Mouse (Mus musculus) right cerebral cortex, adult 2 months (tissue): ENCODE results near the gene A930033H14Rik.

Experiments used
- DNase-seq, 2 experiments: peaks; one replicate each; pipeline ENCODE4 v3.0.0; 2021 to 2022; ENCODE audit warnings: low spot score in 2 of 2

Gene A930033H14Rik

DNA sequence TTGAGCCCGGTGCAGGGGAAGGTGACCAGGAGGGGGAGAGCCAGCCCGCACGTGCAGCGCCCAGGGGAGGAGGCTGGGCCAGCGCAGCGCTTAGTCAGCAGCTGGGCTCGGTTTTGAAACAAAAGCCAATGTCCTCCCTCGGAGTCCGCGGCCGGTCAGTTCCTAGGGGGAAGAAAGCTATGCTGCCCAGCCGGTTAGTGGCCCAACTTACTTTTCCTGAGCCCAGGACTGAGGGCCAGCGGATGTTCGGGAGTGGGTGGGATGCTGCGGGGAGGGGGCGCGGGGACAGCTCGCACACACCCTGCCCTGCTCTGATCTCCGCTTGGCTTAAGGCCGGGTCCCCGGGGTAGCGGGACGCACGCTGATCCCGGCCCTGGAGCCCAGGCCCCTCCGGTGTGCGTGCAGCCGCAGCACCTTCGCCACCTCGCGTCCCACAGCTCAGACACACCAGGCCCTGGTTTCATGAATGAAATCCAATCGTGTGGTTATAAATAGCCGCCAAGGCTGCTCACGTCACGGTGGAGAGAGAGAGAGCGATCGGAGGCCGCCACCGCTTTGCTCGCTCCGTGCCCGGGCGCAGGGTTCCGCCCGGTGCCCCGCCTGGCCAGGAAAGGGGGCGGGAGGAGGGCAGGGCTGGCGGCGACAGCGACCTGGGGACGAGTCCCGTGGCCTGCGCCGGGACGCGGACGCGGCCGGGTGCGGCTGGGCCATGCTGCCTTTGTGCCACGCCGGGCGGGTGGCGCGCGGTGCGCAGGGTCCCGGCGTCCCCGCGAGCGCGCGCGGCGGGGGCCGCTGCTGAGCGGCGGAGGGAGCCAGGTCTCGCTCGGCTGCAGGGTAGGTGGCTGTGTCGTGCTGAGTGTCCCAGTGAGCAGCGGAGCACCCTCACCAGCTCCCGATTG lies at the start of gene A930033H14Rik:
TSS of gene A930033H14Rik (minus strand) at position 557 of the 899 bp plus-strand sequence.
- DNase-seq: peak; percentile 74 to 79

DNA sequence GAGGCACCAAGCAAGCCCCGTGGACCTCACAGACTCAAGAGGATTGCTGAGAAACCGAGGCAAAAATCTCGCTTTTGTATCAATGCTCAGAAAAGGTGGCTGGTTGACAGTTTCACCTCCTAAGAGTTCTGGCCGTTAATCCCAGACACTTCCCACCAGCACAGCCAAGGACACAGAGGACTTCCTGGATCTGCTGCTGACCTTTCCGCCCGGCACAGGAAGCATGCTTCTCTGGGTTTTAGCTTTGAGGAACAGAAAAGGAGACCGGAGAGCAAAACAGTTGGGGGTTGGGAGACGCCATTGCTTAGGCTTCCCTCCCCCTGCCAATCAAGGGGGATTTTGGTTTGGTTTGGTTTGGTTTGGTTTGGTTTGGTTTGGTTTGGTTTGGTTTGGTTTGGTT lies 47.0 kb upstream of the A930033H14Rik start:
- no peak for DNase-seq

DNA sequence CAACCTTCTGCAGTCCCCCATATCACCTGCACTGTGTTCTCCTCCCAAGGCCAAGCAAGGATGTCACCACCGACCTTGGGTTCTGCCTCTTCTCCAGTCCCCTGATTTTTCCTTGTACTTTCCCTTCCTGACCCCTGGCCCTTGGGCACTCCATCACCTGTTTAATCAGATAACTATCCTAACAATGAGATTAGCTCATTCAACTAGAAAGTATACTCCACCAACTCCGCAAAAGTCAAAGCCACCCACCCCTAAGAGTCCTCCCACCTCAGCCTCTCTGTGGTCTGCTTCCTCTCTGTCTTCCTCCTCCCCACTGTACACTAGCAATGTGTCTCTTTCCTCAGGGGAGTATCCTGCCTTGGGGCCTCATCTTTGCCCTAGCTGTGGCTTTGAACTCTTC lies 46.3 kb upstream of the A930033H14Rik start:
- DNase-seq: no peak

DNA sequence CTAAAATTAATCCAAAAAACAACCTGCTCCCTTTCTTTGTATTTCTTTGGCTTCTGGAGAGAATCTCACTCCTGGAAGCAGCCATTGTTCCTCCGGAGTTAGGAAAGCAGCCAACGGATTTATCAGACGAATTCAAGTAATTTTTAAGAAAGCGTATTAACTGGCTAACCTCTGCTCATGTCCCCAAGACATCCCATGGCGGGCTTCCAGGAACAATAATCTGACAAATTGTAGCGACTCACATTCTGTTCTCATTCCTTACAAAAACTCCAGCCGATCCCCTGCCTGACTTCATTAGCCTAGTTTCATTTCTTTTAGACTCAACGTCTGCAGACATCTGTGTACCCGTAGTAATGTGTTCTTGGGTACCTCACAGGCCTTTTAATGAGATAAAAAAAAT lies 45.7 kb upstream of the A930033H14Rik start:
- no peak for DNase-seq

DNA sequence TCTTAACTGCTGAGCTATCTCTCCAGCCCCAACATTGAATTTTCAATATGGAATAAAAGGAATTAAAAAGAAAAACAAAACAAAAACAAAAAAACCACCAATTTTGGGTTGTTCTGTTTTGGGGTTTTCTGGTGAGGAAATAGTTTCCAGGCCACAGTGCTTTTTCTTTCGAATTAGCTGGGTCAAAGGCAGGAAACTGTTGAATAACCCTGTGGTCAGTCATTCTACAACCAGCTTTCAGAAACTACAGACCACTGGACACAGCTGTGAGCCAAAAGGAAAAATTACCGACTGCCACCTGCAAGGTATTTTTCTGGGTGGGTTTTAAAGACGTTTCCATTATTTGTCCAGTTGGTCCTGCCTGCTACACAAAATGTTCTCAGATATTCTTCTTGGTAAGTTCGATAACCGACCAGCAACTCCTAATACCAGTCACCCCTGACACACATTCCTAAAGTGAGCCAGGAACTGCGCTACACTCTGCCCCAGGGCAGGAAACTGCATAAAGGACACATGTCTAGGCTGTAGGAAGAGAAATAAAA lies 44.8 kb upstream of the A930033H14Rik start:
- no peak for DNase-seq

DNA sequence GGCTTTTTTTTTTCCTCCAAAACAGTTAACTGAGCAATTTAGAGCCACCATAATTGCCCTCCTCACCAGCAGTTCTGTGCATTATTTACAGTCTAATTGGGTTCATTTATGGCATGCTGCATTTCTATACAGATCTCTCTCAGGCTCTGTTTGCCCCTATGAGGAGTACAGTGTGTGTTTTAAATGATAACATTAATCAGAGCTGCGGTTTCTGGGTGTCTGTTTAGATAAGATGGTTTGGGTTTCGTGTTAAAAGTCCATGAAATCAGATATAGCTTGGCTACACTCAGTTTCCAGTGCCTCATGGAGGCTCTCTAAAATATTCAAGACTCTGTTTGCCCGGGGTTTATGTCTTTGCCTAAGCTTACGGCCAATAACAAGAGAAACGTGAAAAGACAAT lies 42.7 kb upstream of the A930033H14Rik start:
- no peak for DNase-seq

DNA sequence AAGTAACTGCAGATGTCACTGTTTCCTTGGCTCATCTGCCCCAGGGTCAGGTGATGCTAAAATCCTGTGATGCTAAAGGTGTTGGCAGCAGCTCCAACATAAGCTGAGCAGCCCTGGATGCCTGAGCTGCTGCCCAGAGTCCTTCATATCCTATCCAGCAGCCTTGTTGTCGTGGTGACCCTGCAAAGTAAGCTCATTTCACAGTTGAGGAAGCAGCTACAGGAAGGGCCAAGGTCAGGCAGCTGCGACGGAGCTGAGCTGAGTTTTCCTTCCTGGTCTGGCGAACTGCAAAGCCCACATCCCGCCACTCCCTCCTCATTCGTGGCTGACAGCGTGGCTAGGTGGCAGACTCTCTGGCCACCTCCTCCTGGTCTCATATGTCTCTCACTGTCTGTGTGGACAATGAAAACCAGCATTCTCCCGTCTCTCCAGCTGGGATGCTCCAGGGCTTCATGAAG lies 41.5 kb upstream of the A930033H14Rik start:
- no peak for DNase-seq

DNA sequence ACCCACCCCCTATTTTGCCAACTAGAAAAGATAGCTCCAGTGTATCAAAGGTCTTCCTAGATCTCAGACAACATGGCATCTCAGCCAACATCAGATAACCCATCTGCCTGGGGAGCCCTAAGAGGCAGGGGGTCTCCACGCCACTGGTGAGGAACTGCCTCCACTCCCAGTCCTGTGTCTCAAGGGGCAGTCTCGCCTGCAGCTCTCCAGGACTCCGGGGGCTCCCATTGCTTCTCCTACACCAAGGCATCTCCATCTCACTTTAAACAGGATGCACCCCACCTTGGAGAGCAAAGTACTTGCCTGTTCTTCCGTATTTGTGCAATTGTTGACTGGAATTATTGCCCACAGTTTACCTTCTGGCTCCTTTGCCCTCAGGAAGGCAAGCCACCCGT lies 40.8 kb upstream of the A930033H14Rik start:
- no peak for DNase-seq

DNA sequence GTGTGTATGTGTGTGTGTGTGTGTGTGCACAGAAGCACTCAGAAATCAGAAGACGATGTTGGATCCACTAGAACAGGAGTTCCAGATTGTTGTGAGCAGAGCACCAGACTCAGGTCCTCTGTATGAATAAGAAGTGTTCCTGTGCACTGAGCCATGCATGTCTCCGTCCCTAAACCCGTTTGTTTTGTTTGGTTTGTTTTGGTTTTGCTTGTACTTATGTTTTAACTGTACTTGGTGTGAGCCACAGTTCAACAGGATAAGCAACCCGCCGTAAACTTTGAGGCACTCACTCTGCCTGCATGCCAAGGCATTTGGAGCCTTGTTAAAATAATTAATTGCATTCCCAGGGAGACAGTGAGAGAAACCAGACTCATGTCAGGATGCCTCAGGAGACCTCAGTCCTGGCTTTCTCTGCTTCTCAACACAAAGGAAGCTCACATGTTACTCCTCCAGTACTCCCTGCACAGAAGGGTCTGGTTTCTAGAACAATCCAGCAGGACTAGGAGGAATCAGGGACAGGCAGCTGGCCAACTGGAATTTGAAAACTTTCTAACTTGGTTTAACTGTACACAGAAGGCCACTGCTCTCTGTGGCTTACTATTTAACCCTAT lies 40.3 kb upstream of the A930033H14Rik start:
- no peak for DNase-seq

DNA sequence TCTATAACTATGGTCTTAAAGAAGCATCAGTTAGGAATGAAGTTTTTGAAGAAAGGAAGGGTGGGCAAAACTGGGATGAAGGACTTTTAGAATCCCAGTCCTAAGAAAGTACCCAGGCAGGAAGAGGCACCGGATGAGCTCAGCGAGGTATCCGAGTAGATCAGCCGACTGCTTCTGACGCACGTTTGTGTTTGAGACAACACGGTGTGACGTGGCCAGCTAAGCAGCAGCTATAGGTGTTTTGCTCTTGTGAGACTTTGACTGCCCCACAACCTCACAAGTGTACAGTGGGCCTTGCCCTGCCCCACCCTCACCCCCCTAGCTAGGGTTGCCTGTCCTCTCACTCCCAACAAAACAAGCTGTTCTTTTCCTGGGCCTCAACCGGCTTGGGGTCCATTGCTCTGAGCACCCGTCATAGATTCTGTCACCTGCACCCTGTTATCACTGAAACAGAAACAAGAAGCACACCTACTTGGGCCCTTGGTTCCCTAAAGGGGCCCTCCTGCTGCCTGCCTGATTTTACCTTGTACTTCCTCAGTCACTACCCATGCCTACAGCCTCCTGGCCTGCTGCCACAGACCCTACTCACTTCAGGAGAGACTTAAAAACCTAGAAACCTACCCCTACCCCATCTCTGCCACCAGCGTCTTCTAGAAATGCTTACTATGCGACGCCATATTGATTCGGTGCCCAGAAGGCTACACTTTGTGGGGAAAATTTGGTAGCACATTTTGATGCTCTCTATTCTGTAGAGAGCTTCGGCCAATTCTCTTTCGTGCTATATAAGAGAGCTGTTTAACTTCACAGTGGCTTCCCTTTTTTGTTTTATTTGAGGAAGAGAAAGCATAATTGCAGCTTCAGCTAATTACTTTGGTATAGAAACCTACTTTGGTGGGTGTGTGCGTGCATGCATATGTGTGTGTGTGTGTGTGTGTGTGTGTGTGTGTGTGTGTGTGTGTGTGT lies 39.5 kb upstream of the A930033H14Rik start:
- no peak for DNase-seq

DNA sequence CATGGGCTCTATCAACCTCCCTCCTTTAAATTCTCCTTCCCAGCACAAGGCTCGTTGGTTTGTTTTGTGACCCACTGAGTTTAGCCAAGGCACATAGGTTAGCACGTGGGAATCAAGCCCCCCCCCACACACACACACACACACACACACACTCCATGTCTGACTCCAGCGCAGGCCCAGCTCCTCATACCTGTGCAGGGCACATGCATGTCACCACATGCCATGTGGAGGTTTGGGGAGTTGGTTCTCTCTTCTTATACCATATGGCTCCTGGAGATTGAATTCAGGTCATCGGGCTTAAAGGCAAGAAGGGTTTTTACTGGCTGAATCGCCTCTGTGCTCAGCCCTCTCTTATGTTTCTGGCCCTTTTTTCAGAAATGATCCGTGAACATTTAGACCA lies 38.4 kb upstream of the A930033H14Rik start:
- no peak for DNase-seq

DNA sequence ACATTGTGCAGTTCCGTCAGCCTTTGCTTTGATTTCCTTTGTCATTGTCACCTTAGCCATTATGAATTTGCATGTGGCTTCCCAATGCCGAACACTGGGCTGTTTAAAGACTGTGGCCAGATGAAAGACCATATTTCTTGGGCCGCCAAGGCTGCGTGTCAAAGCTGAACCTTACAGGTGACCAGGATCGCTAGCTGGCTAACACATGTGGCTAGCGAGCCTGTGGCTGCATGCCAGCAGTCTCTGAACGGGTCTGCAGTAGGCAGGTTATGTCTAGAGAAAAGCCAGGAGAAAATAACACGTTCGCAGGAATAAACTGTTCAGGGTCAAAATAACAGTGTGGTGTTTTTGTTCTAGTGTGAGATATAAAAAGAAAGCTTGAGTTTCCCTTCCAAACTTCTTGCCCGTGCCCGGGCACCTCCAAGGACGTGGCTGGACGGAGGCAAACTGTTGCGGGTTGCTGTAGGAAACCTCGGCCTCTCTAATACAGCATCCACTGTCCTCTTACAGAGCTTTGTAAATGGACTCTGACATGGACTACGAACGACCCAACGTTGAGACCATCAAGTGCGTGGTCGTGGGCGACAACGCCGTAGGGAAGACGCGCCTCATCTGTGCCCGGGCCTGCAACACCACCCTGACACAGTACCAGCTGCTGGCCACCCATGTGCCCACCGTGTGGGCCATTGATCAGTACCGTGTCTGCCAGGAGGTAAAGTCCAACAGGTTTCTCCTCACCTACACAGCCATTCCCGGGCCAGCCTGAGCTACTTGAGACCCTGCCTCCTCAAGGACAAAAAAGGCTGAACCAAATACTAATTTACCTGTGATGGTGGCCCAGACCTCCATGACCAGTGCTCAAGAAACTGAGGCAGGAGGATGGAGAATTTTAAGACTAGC lies 35.6 kb upstream of the A930033H14Rik start:
- DNase-seq: no peak

DNA sequence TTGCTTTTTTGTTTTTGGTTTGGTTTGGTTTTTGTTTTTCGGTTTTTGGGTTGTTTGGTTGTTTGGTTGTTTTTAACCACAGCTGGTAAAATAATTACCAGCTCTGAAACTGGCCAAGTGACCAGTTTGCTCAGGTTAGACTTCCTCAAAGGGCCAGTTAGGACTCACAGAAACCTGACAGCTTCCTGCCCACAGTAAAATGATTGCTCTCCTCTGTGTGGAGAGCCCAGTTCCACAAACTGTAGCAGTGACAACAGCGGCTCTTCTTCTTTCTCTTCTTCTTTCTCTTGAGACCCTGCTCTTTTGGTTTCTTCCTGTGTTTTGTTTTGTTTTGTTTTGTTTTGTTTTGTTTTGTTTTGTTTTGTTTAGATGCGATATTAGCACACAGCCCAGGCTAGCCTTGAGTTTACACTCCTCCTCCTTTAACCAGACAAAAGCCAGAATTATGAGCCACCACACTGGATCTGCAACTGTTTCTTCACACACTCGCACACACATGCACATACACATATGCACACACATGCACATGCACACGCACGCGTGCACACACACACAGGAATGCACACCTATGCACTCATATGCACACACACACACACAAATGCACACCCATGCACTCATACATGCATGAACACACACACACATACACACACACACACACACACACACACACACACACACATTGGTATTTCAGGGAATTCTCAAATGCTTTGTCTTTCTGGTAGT lies 34.6 kb upstream of the A930033H14Rik start:
- no peak for DNase-seq

DNA sequence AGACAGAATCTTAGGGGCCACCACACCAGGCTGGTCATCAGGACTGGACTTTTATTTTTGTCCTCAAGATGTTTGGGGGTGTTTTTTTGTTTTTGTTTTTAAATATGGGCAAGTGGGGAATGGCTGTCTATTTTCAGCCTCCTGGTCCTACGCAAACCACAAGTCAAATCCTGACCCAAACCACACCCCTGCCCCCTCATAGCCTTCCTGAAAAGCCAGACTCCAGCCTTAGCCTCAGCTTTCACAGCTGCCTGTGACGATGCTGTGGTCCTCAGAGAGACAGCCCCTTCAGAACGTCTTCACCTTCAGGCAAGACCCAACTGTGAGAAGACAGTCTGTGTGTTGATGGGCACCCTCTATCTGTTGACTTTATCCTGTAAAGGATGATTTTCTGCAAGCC lies 33.9 kb upstream of the A930033H14Rik start:
- no peak for DNase-seq

DNA sequence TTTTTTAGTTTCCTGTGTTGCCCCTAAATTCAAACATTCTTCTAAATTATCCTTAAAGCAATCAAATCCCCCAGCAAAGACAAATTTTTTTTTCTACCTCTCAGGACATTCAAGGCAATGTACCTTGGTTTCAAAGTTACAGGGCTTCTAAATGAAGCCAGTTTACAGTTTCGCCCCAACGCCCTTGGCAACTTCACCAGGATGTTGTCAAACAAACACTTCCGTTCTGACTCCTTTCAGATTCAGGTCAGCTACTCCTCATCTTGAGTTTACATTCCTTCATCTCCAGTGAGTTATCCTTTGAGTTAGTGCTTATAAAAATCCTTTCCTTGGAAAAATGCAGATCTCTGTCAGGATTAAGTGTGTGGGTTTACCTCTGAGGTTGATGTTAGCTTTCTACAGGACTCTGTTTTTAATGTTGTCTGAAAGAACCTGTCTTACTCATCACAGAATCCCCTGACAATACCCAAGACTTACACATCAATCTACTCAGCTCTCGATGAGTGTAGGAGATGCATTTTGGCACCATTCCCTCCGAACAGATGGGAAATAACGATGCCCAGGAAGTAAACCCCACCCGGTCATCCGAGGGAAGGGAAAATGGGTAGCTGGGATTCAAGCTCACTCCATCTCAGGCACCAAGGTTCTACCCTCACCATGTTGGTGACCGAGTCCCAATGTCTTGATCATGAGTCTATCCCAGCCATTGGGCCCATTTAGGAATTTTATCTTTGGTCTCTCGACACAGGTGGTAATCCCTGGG lies 33.2 kb upstream of the A930033H14Rik start:
- no peak for DNase-seq

DNA sequence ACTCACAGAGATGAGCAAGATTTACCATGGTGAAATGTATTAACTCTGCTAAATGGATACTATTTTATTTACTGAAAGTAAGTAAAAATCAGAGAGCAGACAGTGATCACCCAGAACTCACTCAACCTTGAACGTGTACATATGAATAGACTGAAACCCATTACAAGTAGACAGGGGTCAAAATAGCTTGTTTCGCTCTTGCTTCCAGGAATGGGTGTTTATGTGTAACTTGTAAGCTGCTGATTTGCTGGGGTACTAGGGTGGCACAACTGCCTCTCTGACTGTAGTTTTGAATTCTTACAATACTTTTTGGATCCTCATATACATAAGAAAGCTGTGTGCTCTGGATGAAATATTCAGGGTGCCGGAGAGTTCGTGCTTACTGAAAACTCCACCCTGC lies 32.3 kb upstream of the A930033H14Rik start:
- no peak for DNase-seq

DNA sequence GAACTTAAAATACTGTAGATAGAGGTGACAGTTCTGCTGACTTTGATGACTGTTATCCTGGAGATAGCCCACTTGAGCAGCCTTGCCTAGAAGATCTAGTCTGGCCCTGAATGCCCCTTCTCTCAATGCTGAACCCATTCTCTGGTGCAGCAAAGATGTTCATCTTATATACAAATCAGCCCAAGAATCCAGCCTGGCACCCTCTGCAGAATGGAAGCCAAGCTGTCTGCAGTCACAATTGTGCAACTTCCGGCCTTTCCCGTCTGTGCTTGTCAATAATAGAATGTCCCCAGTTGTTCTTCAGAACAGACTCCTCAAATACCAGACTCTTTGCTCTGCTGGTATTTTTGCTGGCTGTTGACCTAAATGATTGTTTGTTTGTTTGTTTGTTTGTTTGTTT lies 27.6 kb upstream of the A930033H14Rik start:
- DNase-seq: no peak

DNA sequence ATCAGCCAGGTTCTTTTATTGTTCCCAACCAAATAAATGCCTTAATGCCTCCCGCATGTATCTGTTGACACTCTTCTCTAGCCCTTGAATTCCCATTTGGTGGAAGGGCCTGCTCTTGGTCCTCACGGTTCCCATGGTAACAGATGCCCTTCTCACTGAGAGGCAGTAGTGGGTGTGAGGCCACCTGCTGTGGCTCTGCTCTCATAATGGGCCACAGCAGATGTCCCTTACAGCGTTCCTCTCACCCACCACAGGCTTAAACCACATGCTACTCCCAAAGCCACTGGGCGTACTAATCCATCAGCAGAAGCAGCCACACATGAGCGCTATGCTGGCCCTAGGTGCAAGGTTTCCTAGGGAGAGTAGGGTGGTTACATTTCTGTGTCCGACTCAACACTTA lies 25.4 kb upstream of the A930033H14Rik start:
- no peak for DNase-seq

DNA sequence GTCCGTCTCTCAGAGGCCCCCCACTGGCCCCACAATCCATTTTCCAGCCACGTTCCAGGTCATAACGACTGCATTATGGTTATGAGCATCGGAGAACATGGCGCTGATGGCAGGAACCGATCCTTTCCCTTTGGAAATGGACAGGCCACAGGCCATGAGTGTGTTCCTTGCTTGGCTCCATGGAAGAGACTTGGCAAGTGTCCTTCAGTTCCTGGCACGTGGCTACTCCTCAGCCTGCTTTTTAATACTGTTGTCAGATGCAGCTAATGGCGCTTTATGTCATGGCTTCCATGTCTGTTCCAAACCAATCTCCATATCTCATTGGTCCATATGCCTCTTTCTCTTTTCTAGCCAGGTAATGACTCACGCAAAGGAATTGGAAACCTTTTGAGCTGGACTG lies 24.9 kb upstream of the A930033H14Rik start:
- no peak for DNase-seq
